Mouse (Mus musculus): ENCODE results near the gene Adamts13.

GRCm38 (mm10) chr2:26993936-26994335 is 20.7 kb downstream of the Adamts13 start:
- no peak for TF ChIP-seq CTCF (IDR thresholded peaks at IDR 0.05; ENCODE audit: low read depth, low read length)
- TF ChIP-seq POLR2A (IDR thresholded peaks at IDR 0.05; ENCODE audit: borderline replicate concordance, low read depth, low read length), result no peak
